Mouse (Mus musculus): Measurements from ENCODE around the gene Palm3. TPM values are rescaled to one million over a fixed set of nuclear protein-coding genes. Genes with fewer than 3 reads are reported as not detected.

Palm3 gene
- total and polyA plus RNA-seq, 3 experiments, result 0.13 to 0.77 (median 0.16) TPM

DNA sequence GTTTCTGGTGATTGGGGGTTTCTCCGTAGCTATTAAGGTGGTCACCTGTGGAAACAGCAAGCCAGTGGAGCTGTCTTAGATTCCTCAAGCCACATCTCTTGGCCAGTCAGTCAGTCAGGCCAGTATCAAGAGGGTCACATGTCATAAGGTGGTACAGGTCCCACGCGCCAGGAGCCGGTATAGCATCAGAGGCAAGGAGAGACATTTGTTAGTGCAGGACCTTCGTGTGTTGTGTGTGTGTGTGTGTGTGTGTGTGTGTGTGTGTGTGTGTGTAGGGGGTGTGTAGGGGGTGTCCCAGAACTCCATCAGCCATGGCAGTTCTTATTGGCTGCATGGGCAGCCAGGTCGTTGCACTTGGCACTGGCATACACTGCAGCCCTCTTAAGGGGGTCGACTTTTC, 46.6 kb downstream of the Palm3 start:
- no peaks in the 10 kb centered on the region for H3K9me3 ChIP-seq (replicated peaks; ENCODE audit: low read length)

DNA sequence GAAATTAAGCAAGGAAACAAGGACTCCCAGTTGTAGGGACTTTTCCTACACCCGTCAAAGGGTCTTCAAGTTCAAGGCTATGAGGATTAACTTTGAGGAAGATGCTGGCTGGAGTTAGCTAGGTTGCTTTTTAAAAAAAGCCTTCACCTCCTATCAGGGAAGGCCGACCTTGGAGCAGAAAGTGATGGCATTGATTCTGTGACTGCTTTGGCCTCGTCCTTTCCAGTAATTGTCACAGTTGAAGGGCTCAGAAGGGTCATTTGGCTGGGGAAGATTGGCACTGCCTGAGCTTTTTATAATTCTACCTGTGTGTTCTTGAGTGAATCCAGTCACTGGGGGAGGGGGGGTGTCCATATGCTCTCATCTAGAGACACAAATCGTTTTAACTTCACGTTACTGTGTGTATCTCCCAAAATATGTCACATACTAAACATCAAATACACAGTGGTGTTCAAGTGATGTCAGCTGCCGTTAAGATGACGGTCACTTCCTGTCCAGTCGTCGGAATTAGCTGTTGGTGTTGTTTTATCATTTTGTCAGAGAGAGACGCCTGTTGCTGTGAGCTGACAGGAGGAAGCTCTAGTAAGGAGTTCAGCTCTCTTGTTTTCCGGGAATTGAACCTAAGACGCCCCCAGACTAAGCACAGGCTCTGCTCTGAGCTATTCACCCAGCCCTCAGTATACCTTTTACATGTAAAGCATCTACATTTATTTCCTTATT, 47.2 kb downstream of the Palm3 start:
- TF ChIP-seq ZKSCAN1 (IDR thresholded peaks at IDR 0.05; ENCODE audit: borderline replicate concordance, low read depth, low read length) (no peak), EP300 (IDR thresholded peaks at IDR 0.05; ENCODE audit: low read length) (no peak), POLR2A (IDR thresholded peaks at IDR 0.05; ENCODE audit: low read depth, low read length) (no peak), ZNF384 (IDR thresholded peaks at IDR 0.05; ENCODE audit: low read depth, low read length) (no peak), GABPA (IDR thresholded peaks at IDR 0.05; ENCODE audit: insufficient replicate concordance, low read depth, low read length) (no peak), UBTF (IDR thresholded peaks at IDR 0.05; ENCODE audit: low read depth, low read length) (no peak), POLR2AphosphoS2 (IDR thresholded peaks at IDR 0.05; ENCODE audit: low read depth, low read length) (no peak), ZMIZ1 (IDR thresholded peaks at IDR 0.05; ENCODE audit: low read depth, low read length) (no peak), HCFC1 (IDR thresholded peaks at IDR 0.05; ENCODE audit: low read depth, low read length) (no peak), TCF12 (IDR thresholded peaks at IDR 0.05; ENCODE audit: low read depth, low read length) (no peak), CHD2 (IDR thresholded peaks at IDR 0.05; ENCODE audit: low read length) (no peak), MAX (IDR thresholded peaks at IDR 0.05; ENCODE audit: low read length) (no peak), IRF4 (IDR thresholded peaks at IDR 0.05; ENCODE audit: low read depth, low read length) (no peak), SIN3A (IDR thresholded peaks at IDR 0.05; ENCODE audit: low read length) (no peak), ELF1 (IDR thresholded peaks at IDR 0.05; ENCODE audit: low read depth, low read length) (no peak), NELFE (IDR thresholded peaks at IDR 0.05; ENCODE audit: low read depth, low read length) (no peak), MEF2A (IDR thresholded peaks at IDR 0.05; ENCODE audit: borderline replicate concordance, low read depth, low read length) (no peak), MAFK (IDR thresholded peaks at IDR 0.05; ENCODE audit: insufficient replicate concordance, low read length) (no peak), SMC3 (IDR thresholded peaks at IDR 0.05; ENCODE audit: low read depth, low read length) (no peak), BHLHE40 (IDR thresholded peaks at IDR 0.05; ENCODE audit: low read depth, low read length) (no peak)
- H3K27me3 ChIP-seq (replicated peaks), result no peaks in the 10 kb centered on the region
- H3K4me3 ChIP-seq (replicated peaks in 1 of 3; ENCODE audit: low read depth in 2 of 3, low read length in 2 of 3, poor library complexity in 1 of 3), result no peak overlapping the region
- dilution Hi-C loops (cut with MboI; ENCODE audit: extremely low pct_ligation_motif_present, extremely low pct_unique_long_range_greater_than_20kb, low sequenced_read_pairs) (no loop called here), in situ Hi-C loops (cut with MboI; ENCODE audit: low pct_ligation_motif_present, low pct_unique_long_range_greater_than_20kb, low sequenced_read_pairs) (no loop called here)
- no peak overlapping the region for H3K9ac ChIP-seq (ENCODE audit: insufficient read depth, low read depth)
- H3K79me2 ChIP-seq (replicated peaks; ENCODE audit: control insufficient read depth, extremely low read depth, insufficient read depth, poor library complexity, severe bottlenecking), result peaks cover 14% of the 10 kb centered on the region; the same call in 1 of the 2 replicates
- peaks cover 0 to 26% of the 10 kb centered on the region in 2 experiments for H3K36me3 ChIP-seq (replicated peaks in 1 of 2; ENCODE audit: control insufficient read depth in 1 of 2, insufficient read depth in 1 of 2, low read length in 1 of 2)
- H3K9me3 ChIP-seq (replicated peaks; ENCODE audit: low read length), result no peaks in the 10 kb centered on the region
- no peak overlapping the region for H3K27ac ChIP-seq (ENCODE audit: insufficient read depth, low read depth)
- peaks cover 23 to 64% of the 10 kb centered on the region in 2 experiments for H3K4me1 ChIP-seq (ENCODE audit: control insufficient read depth in 1 of 2, insufficient read depth in 2 of 2)
- peak overlapping the region; percentile 81 for H3K4me2 ChIP-seq (ENCODE audit: insufficient read depth, low read depth, poor library complexity, severe bottlenecking)
- no peak for DNase-seq (ENCODE audit: extremely low read depth)

More for the DNA sequence above, 46.6 kb downstream of the Palm3 start:
- TF ChIP-seq NRF1 (IDR thresholded peaks at IDR 0.05; ENCODE audit: low read depth, low read length), result no peak
- peaks cover 14% of the 10 kb centered on the region; the same call in 1 of the 2 replicates for H3K79me2 ChIP-seq (replicated peaks; ENCODE audit: control insufficient read depth, extremely low read depth, insufficient read depth, poor library complexity, severe bottlenecking)
- no peaks in the 10 kb centered on the region for H3K27me3 ChIP-seq (replicated peaks)
- H3K4me3 ChIP-seq (replicated peaks in 1 of 3; ENCODE audit: low read depth in 2 of 3, low read length in 2 of 3, poor library complexity in 1 of 3), result peak overlapping the region in 2 of 3 experiments; percentile 61 to 70
- DNase-seq (ENCODE audit: extremely low read depth), result no peak
- H3K4me2 ChIP-seq (ENCODE audit: insufficient read depth, low read depth, poor library complexity, severe bottlenecking), result peak overlapping the region; percentile 81
- H3K36me3 ChIP-seq (replicated peaks in 1 of 2; ENCODE audit: control insufficient read depth in 1 of 2, insufficient read depth in 1 of 2, low read length in 1 of 2), result peaks cover 0 to 22% of the 10 kb centered on the region in 2 experiments
- peak overlapping the region; percentile 43; the same call in 1 of the 2 replicates for H3K9ac ChIP-seq (ENCODE audit: insufficient read depth, low read depth)
- peaks cover 25 to 66% of the 10 kb centered on the region in 2 experiments for H3K4me1 ChIP-seq (ENCODE audit: control insufficient read depth in 1 of 2, insufficient read depth in 2 of 2)
- no peak overlapping the region for H3K27ac ChIP-seq (ENCODE audit: insufficient read depth, low read depth)
- in situ Hi-C loops (cut with MboI; ENCODE audit: low pct_ligation_motif_present, low pct_unique_long_range_greater_than_20kb, low sequenced_read_pairs), result no loop called here
- dilution Hi-C loops (cut with MboI; ENCODE audit: extremely low pct_ligation_motif_present, extremely low pct_unique_long_range_greater_than_20kb, low sequenced_read_pairs), result no loop called here
